Mouse (Mus musculus) kidney, postnatal 14 days (tissue): ENCODE measurements at regions not wholly inside any gene's neighbourhood (a gene's known extent, or its start where the extent isn't known, plus 50 kb on each side); places are given as distances from the start of the nearest gene placed in this dataset.
"Not testable (repeated sequence)": the region's sequence is repeated elsewhere in the genome, so short reads cannot be mapped to it uniquely, and the experiment has no call there.

Experiments used
- DNase-seq: peaks from one replicate; pipeline ENCODE4 v3.0.0; 2022; ENCODE audit warnings: mixed read lengths

- DNase-seq, result no peak
These were observed 50.0 kb upstream of the Klhl24 start for GRCm38 (mm10) chr16:20047356-20047755.

- not testable (repeated sequence) for DNase-seq
These were observed 52.3 kb upstream of the Klhl6 start for GRCm38 (mm10) chr16:20035166-20035565.

GRCm38 (mm10) chr16:20032328-20033081 lies 49.7 kb upstream of the Klhl6 start:
- peak; percentile 66 for DNase-seq
